ENCODE assay signal across 21 mouse cellular contexts in the genomic region with DNA sequence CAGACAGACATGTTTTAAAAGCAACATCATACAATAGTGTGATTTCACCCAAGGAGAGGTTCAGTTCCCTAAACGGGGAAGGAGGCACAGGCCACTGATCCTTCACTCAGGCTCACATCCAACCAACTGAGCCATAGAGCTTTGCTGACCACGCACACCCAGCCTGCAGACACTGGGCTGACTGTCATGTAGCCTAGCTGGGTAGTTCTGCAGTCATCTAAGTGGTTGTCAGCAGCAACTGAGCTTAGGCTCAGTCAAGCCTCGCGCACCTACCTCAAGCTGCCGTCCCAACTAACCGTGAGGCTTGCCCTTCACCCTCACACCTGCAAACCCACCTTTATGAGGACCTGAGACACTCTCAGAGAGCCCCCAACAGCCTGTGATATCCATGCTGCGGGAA. TPM values are rescaled to one million over a fixed set of nuclear protein-coding genes. Genes with fewer than 3 reads are reported as not detected.
A peak's percentile ranks its signal among the peaks of the same experiment; 100 is the strongest.
DNase-seq lines count a peak whose midpoint lies in the region; ATAC-seq and TF ChIP-seq lines count a peak whose summit lies in the region.
"Had no signal": no experiment of that assay in that cellular context is flagged by ENCODE, and none has a peak within 500 bp of the region (broad histone marks: within the 10 kb centered on the region; RNA-seq: fewer than 3 reads in every experiment).

No protein-coding gene starts in this region.

- H3K79me2 ChIP-seq in myocyte (ENCODE audit: control insufficient read depth, insufficient read depth): peaks cover 6% of the 10 kb centered on the region

- peaks cover 100% of the 10 kb centered on the region for H3K4me1 ChIP-seq in megakaryocyte, embryonic 14.5 days
- H3K4me1 ChIP-seq in embryonic facial prominence, embryonic 14.5 days (ENCODE audit: control insufficient read depth, insufficient read depth, low read length): peaks cover 23% of the 10 kb centered on the region
- peaks cover 32% of the 10 kb centered on the region for H3K4me1 ChIP-seq in forebrain, embryonic 10.5 days

- no peak overlapping the region for H3K4me2 ChIP-seq in embryonic facial prominence, embryonic 14.5 days (ENCODE audit: low read depth, low read length)
- H3K4me2 ChIP-seq in myocyte (ENCODE audit: low read depth): no peak overlapping the region
- H3K4me2 ChIP-seq: forebrain, embryonic 15.5 days; hindbrain, embryonic 14.5 days; limb, embryonic 13.5 days; midbrain, embryonic 13.5 days had no signal

- peak; percentile 94 for DNase-seq in heart, adult 11 months
- DNase-seq in heart, postnatal 4 days: no peak
- DNase-seq in embryonic facial prominence, embryonic 14.5 days (ENCODE audit: low spot score): no peak
- DNase-seq in forebrain, embryonic 10.5 days (ENCODE audit: extremely low spot score, low spot score): no peak
- DNase-seq: adrenal gland, postnatal 25 days; B cell, adult 2 months; cerebellum, adult 9-10 months; heart, postnatal 10 days; lung, postnatal 14 days; thymus, postnatal 4 days had no signal

- no peaks in the 10 kb centered on the region for H3K9me3 ChIP-seq in megakaryocyte, embryonic 14.5 days
- H3K9me3 ChIP-seq in embryonic facial prominence, embryonic 14.5 days (ENCODE audit: control insufficient read depth, low read length): no peaks in the 10 kb centered on the region
- no peaks in the 10 kb centered on the region for H3K9me3 ChIP-seq in forebrain, embryonic 10.5 days
- H3K9me3 ChIP-seq: forebrain, embryonic 15.5 days; limb, embryonic 13.5 days; midbrain, embryonic 13.5 days had no signal

- no peak for ATAC-seq in megakaryocyte, adult 5-6 weeks (ENCODE audit: poor library complexity, severe bottlenecking)
- no peak for ATAC-seq in embryonic facial prominence, embryonic 14.5 days (ENCODE audit: low read depth)
- ATAC-seq: forebrain, embryonic 15.5 days; intestine, embryonic 16.5 days; midbrain, embryonic 13.5 days had no signal

- peak; percentile 30 for TF ChIP-seq POLR2A in myocyte (IDR thresholded peaks at IDR 0.05; ENCODE audit: insufficient read length, low read depth)

- peak overlapping the region; percentile 96 for H3K4me3 ChIP-seq in megakaryocyte, embryonic 14.5 days (replicated peaks)
- H3K4me3 ChIP-seq in embryonic facial prominence, embryonic 14.5 days (ENCODE audit: low read depth, low read length): no peak overlapping the region
- no peak overlapping the region for H3K4me3 ChIP-seq in myocyte
- H3K4me3 ChIP-seq in forebrain, embryonic 10.5 days: no peak overlapping the region
- H3K4me3 ChIP-seq: forebrain, embryonic 15.5 days; layer of hippocampus, adult 2 months; limb, embryonic 13.5 days; midbrain, embryonic 13.5 days had no signal

- H3K36me3 ChIP-seq in megakaryocyte, embryonic 14.5 days (replicated peaks; ENCODE audit: low read length): peaks cover 92% of the 10 kb centered on the region
- no peaks in the 10 kb centered on the region for H3K36me3 ChIP-seq in embryonic facial prominence, embryonic 14.5 days (ENCODE audit: control insufficient read depth, insufficient read depth, low read length)
- H3K36me3 ChIP-seq in myocyte (ENCODE audit: control insufficient read depth, insufficient read depth): peaks cover 3% of the 10 kb centered on the region
- peaks cover 38% of the 10 kb centered on the region for H3K36me3 ChIP-seq in forebrain, embryonic 10.5 days (replicated peaks)
- H3K36me3 ChIP-seq: forebrain, embryonic 15.5 days had no signal

- H3K27ac ChIP-seq in embryonic facial prominence, embryonic 14.5 days (replicated peaks; ENCODE audit: low read depth, low read length): 0 out of 2 replicates have a peak overlapping the region, but pooled peaks have one; percentile 81
- H3K27ac ChIP-seq in forebrain, embryonic 10.5 days: no peak overlapping the region
- H3K27ac ChIP-seq: forebrain, embryonic 15.5 days; hindbrain, embryonic 14.5 days; kidney, postnatal 0 days; layer of hippocampus, adult 2 months; midbrain, embryonic 13.5 days had no signal

- no peaks in the 10 kb centered on the region for H3K27me3 ChIP-seq in megakaryocyte, embryonic 14.5 days (replicated peaks)
- no peaks in the 10 kb centered on the region for H3K27me3 ChIP-seq in embryonic facial prominence, embryonic 14.5 days (replicated peaks; ENCODE audit: control insufficient read depth, insufficient read depth, low read length)
- no peaks in the 10 kb centered on the region for H3K27me3 ChIP-seq in myocyte (ENCODE audit: control insufficient read depth, insufficient read depth, insufficient read length)
- no peaks in the 10 kb centered on the region for H3K27me3 ChIP-seq in forebrain, embryonic 10.5 days (ENCODE audit: poor library complexity, severe bottlenecking)
- H3K27me3 ChIP-seq: forebrain, embryonic 15.5 days; limb, embryonic 13.5 days; midbrain, embryonic 13.5 days had no signal

- WGBS in embryonic facial prominence, embryonic 14.5 days: 84% methylated on average over 7 of the region's 7 CpGs
- 96% methylated on average over 7 of the region's 7 CpGs for WGBS in forebrain, embryonic 10.5 days

- no peak overlapping the region for H3K9ac ChIP-seq in embryonic facial prominence, embryonic 14.5 days (ENCODE audit: low read depth, low read length)
- H3K9ac ChIP-seq: forebrain, embryonic 15.5 days; hindbrain, embryonic 14.5 days; limb, embryonic 13.5 days; midbrain, embryonic 13.5 days had no signal

- H3ac ChIP-seq in myocyte (ENCODE audit: control insufficient read depth, insufficient read length): no peak overlapping the region

TF ChIP-seq in myocyte, 11 proteins besides CTCF, POLR2A, EP300 and RAD21:
- no peak for TF ChIP-seq MYOD1 (IDR thresholded peaks at IDR 0.05; ENCODE audit: control insufficient read depth in 1 of 3, insufficient read length in 2 of 3, low read depth in 2 of 3)
- no peak for TF ChIP-seq SRF (IDR thresholded peaks at IDR 0.05; ENCODE audit: control insufficient read depth, insufficient read length, low read depth)
- TF ChIP-seq TCF12 (IDR thresholded peaks at IDR 0.05; ENCODE audit: insufficient read depth, poor library complexity, severe bottlenecking): no peak
- TF ChIP-seq USF1 (IDR thresholded peaks at IDR 0.05; ENCODE audit: low read depth): no peak
- peak; percentile 63 for TF ChIP-seq POLR2AphosphoS2 (IDR thresholded peaks at IDR 0.05; ENCODE audit: insufficient read length, low read depth)
TF ChIP-seq in myocyte: peak in this region for 1.

RNA-seq across cellular contexts. Expression of a gene that starts 5.9 kb away (rescaled TPM):
- total RNA-seq in heart, postnatal 4 days (2021): 1 to 10 TPM; 5.5 to 6.7 TPM
- polyA plus RNA-seq in megakaryocyte, embryonic 14.5 days (2012; ENCODE audit: insufficient read depth, low replicate concordance): 14.0 and 14.5 TPM in 2 replicates
- 7.5 and 8.1 TPM in 2 replicates for total RNA-seq in megakaryocyte, adult 5-6 weeks (2015)
- 3.8 and 7.1 TPM in 2 replicates for total RNA-seq in megakaryocyte, adult 5-6 weeks (2017)
- 9.6 and 10.7 TPM in 2 replicates for polyA plus RNA-seq in embryonic facial prominence, embryonic 14.5 days (2014; fragmentation: Nextera tagmentation; extraction: Ambion mirVana)
- polyA plus RNA-seq in myocyte (2012; fragmentation: generic; extraction: Trizol): 8.0 TPM
- 17.5 and 18.7 TPM in 2 replicates for polyA plus RNA-seq in forebrain, embryonic 10.5 days (2016; fragmentation: Nextera tagmentation; extraction: Ambion mirVana)

RNA-seq across cellular contexts. Expression of a gene that starts 9.0 kb away (rescaled TPM):
- total RNA-seq in heart, postnatal 4 days (2021): 10 to 100 TPM in 1 of 2 experiments, 1 to 10 TPM in 1; 4.6 to 10.6 TPM
- 5.5 and 11.5 TPM in 2 replicates for polyA plus RNA-seq in megakaryocyte, embryonic 14.5 days (2012; ENCODE audit: insufficient read depth, low replicate concordance)
- total RNA-seq in megakaryocyte, adult 5-6 weeks (2015): 3.1 and 5.0 TPM in 2 replicates
- total RNA-seq in megakaryocyte, adult 5-6 weeks (2017): 2.8 and 6.1 TPM in 2 replicates
- polyA plus RNA-seq in embryonic facial prominence, embryonic 14.5 days (2014; fragmentation: Nextera tagmentation; extraction: Ambion mirVana): 2.4 TPM in 2 replicates
- polyA plus RNA-seq in myocyte (2012; fragmentation: generic; extraction: Trizol): 12.0 TPM
- polyA plus RNA-seq in forebrain, embryonic 10.5 days (2016; fragmentation: Nextera tagmentation; extraction: Ambion mirVana): 1.7 and 2.2 TPM in 2 replicates

RNA-seq across cellular contexts. Expression of a gene that starts 38.7 kb away (rescaled TPM):
- 10 to 100 TPM; 19.1 to 22.7 TPM for total RNA-seq in heart, postnatal 4 days (2021)
- polyA plus RNA-seq in megakaryocyte, embryonic 14.5 days (2012; ENCODE audit: insufficient read depth, low replicate concordance): 13.0 and 28.5 TPM in 2 replicates
- 4.2 and 7.6 TPM in 2 replicates for total RNA-seq in megakaryocyte, adult 5-6 weeks (2015)
- total RNA-seq in megakaryocyte, adult 5-6 weeks (2017): 19.6 and 27.5 TPM in 2 replicates
- polyA plus RNA-seq in embryonic facial prominence, embryonic 14.5 days (2014; fragmentation: Nextera tagmentation; extraction: Ambion mirVana): 8.6 and 10.2 TPM in 2 replicates
- polyA plus RNA-seq in myocyte (2012; fragmentation: generic; extraction: Trizol): 12.9 TPM
- 12.0 TPM in 2 replicates for polyA plus RNA-seq in forebrain, embryonic 10.5 days (2016; fragmentation: Nextera tagmentation; extraction: Ambion mirVana)

RNA-seq across cellular contexts. Expression of a gene that starts 48.0 kb away (rescaled TPM):
- total RNA-seq in heart, postnatal 4 days (2021): not detected
- polyA plus RNA-seq in megakaryocyte, embryonic 14.5 days (2012; ENCODE audit: insufficient read depth, low replicate concordance): not detected in 2 replicates
- total RNA-seq in megakaryocyte, adult 5-6 weeks (2015): not detected in 2 replicates
- not detected in 2 replicates for total RNA-seq in megakaryocyte, adult 5-6 weeks (2017)
- polyA plus RNA-seq in embryonic facial prominence, embryonic 14.5 days (2014; fragmentation: Nextera tagmentation; extraction: Ambion mirVana): not detected in 2 replicates
- not detected for polyA plus RNA-seq in myocyte (2012; fragmentation: generic; extraction: Trizol)
- polyA plus RNA-seq in forebrain, embryonic 10.5 days (2016; fragmentation: Nextera tagmentation; extraction: Ambion mirVana): not detected in 2 replicates
- total RNA-seq: adrenal gland, postnatal 25 days; heart, postnatal 10 days; layer of hippocampus, adult 2 months; left cerebral cortex, adult 8-10 months had no signal
- polyA plus RNA-seq: forebrain, embryonic 15.5 days; hindbrain, embryonic 14.5 days; intestine, embryonic 16.5 days; kidney, postnatal 0 days; limb, embryonic 13.5 days; midbrain, embryonic 13.5 days had no signal
